Mouse (Mus musculus): ENCODE measurements around the gene 9930021J03Rik. TPM values are rescaled to one million over a fixed set of nuclear protein-coding genes. Genes with fewer than 3 reads are reported as not detected.

Gene 9930021J03Rik
- total RNA-seq, 1 experiment from 2014 or later = 15.9 TPM

DNA sequence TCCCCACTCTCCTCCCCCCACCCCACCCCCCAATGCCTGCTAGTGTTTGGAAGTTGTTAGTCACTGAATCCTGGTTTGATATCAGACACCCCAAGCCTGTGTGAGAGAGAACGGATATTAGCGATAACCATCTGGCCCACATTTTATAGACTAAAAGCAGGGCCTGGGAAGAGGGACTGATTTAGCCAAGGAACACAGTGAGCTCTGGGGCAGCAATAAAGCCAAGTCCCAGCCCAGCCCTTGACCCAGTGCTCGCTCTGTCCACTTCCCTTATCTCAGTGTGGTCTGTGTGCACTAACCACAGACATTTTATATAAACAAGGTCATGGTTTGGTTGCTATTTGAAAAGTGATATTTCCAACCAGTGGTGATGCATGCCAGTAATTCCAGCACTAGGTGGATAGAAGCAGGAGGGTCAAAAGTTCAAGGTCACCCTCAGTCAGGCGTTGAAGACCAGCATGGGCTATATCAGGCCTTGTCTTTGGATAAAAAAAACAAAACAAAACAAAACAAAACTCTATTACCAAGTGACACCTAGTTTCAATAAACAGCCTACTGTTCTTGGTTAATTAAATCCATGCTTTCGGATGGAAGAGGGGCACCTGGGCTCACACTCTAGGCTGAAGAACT is 138.7 kb downstream of the 9930021J03Rik start:
- ATAC-seq (replicated peaks; ENCODE audit: insufficient number of reproducible peaks, low FRiP score, low TSS enrichment, poor library complexity, severe bottlenecking) = no peak

DNA sequence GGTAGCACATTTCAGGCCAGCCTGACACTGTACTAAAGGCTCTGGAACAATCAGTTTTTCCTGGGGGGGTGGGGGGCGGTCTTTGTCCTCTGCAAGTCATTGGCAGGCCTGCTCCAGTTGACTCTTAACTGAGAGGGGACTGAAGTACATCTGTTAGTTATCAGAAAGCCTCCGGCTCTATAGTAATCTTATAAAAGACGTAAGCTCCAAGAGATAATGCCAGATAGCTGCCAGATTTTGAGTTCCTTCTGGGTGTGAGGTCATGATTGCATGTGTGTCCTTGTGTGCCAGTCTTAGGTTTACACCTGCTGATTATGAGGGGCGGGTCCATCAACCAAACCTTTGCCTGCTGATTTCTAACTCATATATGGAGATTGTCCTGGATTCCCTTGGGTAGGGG is 139.6 kb downstream of the 9930021J03Rik start:
- ATAC-seq (replicated peaks; ENCODE audit: insufficient number of reproducible peaks, low FRiP score, low TSS enrichment, poor library complexity, severe bottlenecking) = no peak

GRCm38 (mm10) chr19:29664934-29665333 is 140.9 kb downstream of the 9930021J03Rik start:
- no peak for ATAC-seq (replicated peaks; ENCODE audit: insufficient number of reproducible peaks, low FRiP score, low TSS enrichment, poor library complexity, severe bottlenecking)

Other genes with a start within 250 kb of the 9930021J03Rik start
- 20.6 to 41.9 TPM (median 30.2 TPM) in 3 replicates for gene Ermp1, start 157.6 kb downstream of the 9930021J03Rik start, total RNA-seq (2017)
- not detected in 3 replicates for gene Mlana, start 108.2 kb downstream of the 9930021J03Rik start, total RNA-seq (2017)
- gene Ranbp6, start 7.0 kb upstream of the 9930021J03Rik start, total RNA-seq (2017) = 33.0 to 35.8 TPM (median 33.5 TPM) in 3 replicates
- not detected in 3 replicates for gene Il33, start 119.1 kb upstream of the 9930021J03Rik start, total RNA-seq (2017)
- not detected in 3 replicates for gene Trpd52l3, start 197.8 kb upstream of the 9930021J03Rik start, total RNA-seq (2017)
- 68.4 to 101 TPM (median 95.4 TPM) in 3 replicates for gene Uhrf2, start 224.5 kb upstream of the 9930021J03Rik start, total RNA-seq (2017)

Data from monocyte, adult 5-6 weeks (primary cell).